Mouse (Mus musculus) bone marrow, adult 2 months (tissue): ENCODE data around the gene C530025M09Rik.

Experiments used
- CTCF ChIP-seq: fragments of 200-500 bp; IDR thresholded peaks from 2 replicates; pipeline ENCODE4 v1.5.1; 2011; ENCODE audit warnings: low read length, control low read depth; ENCODE audit not compliant: control insufficient read depth, insufficient read depth
- POLR2A ChIP-seq: fragments of 200-500 bp; IDR thresholded peaks from 2 replicates; pipeline ENCODE4 v1.6.1; 2011; ENCODE audit warnings: low read depth, mild to moderate bottlenecking, control low read depth, low read length, borderline replicate concordance; ENCODE audit not compliant: control insufficient read depth

GRCm38 (mm10) chr2:149818395-149818794 lies 12.6 kb downstream of the C530025M09Rik start:
- no peak for TF ChIP-seq CTCF
- TF ChIP-seq POLR2A, result no peak
